Mouse (Mus musculus) spleen, adult 18-20 months (tissue): ENCODE data around the gene Ergic3.

Experiments
- DNase-seq, 2 experiments: peaks; one replicate each; pipeline ENCODE4 v3.0.0; 2022; ENCODE audit warnings: mixed read lengths in 2 of 2

Ergic3 gene

GRCm38 (mm10) chr2:156007888-156008532, at the start of gene Ergic3, which contains the start of gene 6430550D23Rik:
Ergic3 (plus strand) TSS chr2:156008045.
6430550D23Rik (minus strand) TSS chr2:156007977.
- peak; percentile 98 for DNase-seq

DNA sequence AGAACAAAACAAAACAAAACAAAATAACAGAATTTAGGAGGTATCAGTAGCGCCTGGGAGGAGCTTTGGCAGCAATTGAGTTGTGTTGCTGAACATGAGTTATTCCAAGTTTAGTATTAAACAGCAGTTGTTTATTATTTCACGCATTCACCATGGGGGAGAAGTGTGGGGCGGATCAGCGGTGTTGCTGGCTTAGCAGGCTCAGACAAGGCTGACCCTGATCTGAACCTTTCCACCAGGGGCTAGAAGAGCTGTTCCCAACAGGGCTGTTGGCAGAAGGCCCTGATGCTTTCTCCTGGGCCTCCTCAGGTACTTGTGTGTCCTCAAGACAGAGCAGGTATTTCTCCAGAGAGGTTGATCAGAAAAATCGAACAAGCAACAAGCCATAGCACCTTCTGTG, 47.9 kb upstream of the Ergic3 start:
- DNase-seq: no peak

DNA sequence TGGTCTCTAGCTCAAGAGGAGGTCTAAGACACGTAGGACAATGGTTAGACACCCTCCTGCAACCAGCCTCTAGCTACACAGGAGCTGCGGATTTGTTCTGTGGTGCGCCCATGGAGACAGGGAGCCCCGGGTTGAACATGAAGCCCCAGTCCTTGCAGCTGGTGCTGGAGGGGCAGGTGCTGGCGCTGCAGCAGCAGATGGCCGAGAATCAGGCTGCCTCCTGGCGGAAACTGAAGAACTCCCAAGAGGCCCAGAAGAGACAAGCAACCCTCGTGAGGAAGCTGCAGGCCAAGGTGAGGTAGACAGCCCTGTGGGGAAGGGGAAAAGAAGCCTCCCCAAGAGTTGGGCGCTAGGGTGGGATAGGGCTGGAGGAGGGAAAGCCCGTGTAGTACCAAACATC, 46.0 kb upstream of the Ergic3 start:
- DNase-seq: peak in 1 of 2 experiments; percentile 30

DNA sequence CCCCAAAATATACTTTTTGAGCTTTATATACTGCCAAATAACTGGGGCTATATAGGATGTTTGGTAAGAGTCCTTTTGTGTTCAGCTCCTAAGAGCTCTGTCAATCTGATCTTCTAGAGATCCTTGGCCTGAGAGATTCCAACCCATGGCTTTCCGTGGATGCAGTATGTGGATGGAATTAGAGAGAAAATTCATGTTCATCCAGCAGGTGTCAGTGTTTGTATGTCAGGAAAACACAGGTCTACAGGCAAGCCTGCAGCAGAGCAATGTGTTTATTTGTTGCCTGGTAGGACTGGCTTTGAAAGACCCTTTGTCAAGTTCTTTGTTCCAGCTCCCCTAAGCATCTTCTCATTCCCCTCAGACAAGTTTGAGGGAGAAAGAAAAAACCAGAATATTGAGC, 44.9 kb upstream of the Ergic3 start:
- DNase-seq: no peak

- DNase-seq: no peak
Measured at GRCm38 (mm10) chr2:155973348-155973747, 34.5 kb upstream of the Ergic3 start.

- DNase-seq: peak in 1 of 2 experiments; percentile 27
Measured at GRCm38 (mm10) chr2:155974087-155974731, 33.6 kb upstream of the Ergic3 start.

DNA sequence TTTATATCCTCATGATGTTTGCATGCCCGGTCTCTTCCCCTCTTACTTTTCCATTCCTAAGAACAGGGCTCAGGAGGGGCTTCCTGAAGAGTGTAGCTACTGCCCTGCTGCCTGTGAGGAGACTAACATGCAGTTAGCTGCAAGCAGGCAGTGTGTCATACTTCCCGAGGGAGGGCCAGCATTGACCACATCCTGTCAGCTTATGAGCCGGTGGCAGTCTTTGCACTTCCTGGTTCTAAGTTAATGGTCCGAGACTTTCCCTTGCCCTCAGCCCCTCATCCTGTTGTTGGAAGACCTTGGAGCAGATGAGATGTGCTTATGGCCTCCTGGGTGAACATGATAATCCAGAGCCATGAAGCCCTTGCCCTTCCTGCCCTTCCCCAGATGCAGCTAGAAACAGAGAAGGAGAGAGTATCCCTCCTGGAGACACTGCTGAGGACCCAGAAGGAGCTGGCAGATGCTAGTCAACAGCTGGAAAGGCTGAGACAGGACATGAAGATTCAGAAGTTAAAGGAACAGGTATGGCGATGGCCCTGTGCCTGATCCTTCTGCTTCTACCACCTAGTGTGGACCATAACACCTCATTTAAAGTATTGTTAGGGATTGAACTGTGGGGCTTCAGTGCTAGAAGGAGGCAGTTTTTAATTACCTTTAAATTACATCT, 28.4 kb upstream of the Ergic3 start:
- peak; percentile 63 to 66 for DNase-seq

DNA sequence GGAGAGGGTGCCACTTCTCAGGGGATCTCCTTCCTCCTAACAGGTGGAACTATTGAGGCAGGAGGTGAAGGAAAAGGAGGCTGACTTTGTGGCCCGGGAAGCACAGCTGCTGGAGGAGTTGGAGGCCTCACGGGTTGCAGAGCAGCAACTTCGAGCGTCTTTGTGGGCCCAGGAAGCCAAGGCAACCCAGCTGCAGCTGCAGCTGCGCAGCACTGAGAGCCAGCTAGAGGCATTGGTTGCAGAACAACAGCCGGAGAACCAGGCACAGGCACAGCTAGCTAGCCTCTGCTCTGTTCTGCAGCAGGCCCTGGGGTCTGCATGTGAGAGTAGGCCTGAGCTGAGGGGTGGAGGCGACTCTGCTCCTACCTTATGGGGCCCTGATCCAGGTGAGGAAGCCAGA, 22.1 kb upstream of the Ergic3 start:
- DNase-seq: no peak

DNA sequence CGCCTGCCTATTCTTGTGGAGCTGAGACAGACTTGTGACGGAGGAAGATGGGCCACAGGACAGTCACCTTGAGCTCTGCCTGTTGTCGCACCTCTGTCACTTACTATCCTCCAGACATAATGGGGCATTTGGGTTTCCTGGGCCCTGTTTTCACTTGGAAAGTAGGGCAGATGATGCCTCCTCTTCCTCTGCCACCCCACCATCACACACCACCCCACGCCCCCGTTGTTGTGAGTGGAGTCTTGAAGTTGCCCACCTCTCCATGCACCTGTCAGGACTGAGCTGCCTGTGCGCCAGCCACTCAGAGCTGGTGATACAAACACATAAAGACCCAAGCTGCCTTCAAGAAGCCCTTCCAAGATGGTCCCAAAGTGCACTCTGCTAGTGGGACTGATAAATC, 20.7 kb upstream of the Ergic3 start:
- no peak for DNase-seq

GRCm38 (mm10) chr2:155989085-155989484, 18.8 kb upstream of the Ergic3 start:
- DNase-seq: no peak

DNA sequence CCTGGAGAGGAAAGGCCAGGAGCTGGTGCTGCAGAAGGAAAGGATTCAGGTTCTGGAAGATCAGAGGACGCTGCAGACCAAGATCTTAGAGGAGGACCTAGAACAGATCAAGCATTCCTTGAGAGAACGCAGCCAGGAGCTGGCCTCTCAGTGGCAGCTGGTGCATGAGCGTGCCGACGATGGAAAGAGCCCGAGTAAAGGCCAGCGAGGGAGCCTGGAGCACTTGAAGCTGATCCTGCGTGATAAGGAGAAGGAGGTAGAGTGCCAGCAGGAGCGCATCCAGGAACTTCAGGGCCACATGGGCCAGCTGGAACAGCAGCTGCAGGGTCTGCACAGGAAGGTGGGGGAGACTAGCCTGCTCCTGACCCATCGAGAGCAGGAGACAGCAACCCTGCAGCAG, 16.7 kb upstream of the Ergic3 start:
- no peak for DNase-seq

GRCm38 (mm10) chr2:155991863-155992321, 16.0 kb upstream of the Ergic3 start:
- no peak for DNase-seq

DNA sequence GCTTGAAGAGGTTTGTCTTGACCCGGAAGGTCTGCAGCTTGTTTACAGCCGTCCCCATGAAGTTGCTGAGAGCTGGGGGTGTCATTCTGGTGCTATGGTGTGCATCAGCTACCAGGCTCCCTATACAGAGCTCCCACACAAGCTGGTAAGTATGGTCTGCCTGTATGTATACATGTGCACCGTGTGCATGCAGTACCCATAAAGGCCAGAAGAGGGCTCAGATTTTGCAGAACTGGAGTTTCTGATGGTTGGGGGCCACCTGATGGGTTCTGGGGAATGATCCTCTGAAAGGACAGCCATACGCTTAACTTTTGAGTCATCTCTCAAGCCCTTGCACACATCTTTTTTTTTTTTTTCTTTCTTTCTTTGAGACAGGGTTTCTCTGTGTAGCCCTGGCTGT, 2.5 kb upstream of the Ergic3 start:
- DNase-seq: no peak

GRCm38 (mm10) chr2:156018106-156018505, 10.3 kb downstream of the Ergic3 start:
- DNase-seq: no peak

DNA sequence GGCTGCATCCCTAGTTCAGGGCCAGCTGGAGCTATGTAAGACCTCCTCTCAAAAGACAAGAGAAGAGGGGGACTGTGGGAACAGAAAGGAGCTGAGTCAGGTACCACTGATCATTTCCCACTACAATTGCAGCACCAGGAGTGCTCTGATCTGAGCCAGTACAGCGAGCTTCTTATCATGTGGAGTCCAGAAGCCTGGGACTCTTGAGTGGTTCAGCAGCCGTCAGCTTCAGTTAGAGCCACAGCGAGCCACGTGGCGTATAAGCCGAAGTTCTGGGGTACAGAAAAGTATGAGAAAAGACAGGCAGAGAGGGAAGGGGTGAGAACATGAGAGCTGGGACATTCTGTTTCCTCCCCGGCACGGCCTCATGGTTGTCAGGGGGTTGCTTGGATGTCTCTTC, 13.4 kb downstream of the Ergic3 start:
- no peak for DNase-seq

DNA sequence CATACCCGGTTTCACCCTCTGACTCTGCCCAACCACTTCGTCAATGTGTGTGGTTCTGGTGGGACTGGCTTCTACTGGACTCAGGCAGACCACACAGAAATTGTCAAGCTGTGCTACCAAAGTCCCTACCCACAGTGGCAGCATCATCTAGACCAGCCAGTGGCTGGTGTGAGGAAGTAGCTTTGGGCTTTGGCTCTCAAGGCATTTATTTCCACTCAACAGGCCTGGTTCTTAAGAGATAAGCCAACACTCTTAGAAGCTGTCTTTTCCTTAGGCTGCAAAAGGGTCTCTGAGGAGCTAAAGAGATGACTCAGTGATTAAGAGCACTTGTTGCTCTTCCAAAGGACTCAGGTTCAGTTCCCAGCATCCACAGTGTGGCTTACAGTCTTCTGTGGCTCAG, 13.9 kb downstream of the Ergic3 start:
- no peak for DNase-seq

GRCm38 (mm10) chr2:156025482-156025881, 17.6 kb downstream of the Ergic3 start:
- no peak for DNase-seq

- DNase-seq: no peak
Measured at GRCm38 (mm10) chr2:156039390-156039789, 31.5 kb downstream of the Ergic3 start.

DNA sequence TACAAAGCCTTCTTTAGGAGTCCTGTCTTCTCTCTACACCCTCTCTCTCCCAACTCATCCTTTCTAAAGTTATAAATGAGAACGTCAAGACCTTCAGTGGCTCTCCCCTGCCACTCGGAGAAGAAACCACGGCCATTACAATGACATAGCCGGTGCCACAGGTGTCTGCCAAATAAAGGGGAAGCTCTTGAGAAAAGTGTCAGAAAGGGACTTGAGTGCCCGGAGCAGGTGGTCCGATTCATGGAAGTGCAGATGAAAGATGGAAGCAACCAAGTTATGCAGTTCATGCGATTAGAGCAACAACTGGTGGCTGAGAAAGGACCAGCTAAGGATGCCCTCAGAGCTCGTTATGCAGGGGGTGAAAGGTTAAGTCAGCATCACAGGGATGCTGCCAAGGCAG, 35.1 kb downstream of the Ergic3 start:
- no peak for DNase-seq

- DNase-seq: no peak
Measured at GRCm38 (mm10) chr2:156047929-156048328, 40.1 kb downstream of the Ergic3 start.

- DNase-seq: no peak
Measured at GRCm38 (mm10) chr2:156052816-156053215, 45.0 kb downstream of the Ergic3 start, which contains the start of gene Fer1l4. Fer1l4 (minus strand) TSS chr2:156052947.

DNA sequence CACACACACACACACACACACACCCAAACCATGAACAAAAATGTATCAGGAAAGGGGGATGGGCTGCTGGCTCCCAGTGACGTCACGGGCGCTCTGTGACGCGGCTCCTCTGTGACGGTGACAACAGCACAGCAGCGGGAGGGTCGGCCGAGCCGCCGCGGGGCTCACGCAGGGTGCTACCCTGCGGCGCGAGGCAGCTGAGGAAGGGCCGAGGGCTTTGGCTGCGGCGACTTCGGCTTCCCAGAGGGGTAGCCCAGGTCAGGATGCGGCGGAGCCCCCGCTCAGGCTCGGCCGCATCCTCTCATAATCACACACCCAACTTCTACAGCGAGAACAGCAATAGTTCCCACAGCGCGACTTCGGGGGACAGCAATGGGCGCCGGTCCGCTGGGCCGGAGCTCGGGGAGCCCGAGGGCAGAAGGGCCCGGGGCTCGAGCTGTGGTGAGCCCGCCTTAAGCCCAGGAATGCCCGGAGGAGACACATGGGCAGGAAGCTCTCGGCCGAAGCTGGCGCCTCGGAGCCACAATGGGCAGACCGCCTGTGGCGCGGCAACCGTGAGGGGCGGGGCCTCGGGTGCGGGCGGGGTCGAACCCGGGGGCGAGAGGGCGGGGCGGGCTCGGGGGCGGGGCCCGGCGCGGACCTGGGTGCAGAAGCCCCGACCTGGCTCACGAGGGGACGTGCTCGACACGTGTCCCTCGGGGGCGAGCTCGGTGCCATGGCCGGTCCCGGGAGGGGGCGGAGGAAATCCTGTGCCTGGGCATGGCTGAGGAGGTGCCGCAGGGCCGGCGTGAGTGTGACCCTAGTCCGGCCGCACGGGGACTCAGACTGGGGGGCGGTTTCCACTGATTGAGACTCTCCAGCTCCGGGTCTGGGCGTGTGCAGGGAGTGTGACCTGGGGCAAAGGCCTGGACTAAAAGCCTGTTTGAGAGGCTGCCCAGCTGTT, 57.5 kb downstream of the Ergic3 start, which contains the start of gene Spag4:
Gene Spag4 (plus strand): TSS at position 77 of the 943 bp plus-strand sequence.
- peak; percentile 60 to 77 for DNase-seq

GRCm38 (mm10) chr2:156066126-156066525, 58.3 kb downstream of the Ergic3 start:
- no peak for DNase-seq
